Mouse (Mus musculus): ENCODE data around the gene Glipr1l1.
"Not testable (repeated sequence)": the region's sequence is repeated elsewhere in the genome, so short reads cannot be mapped to it uniquely, and the experiment has no call there.

The Glipr1l1 gene

GRCm38 (mm10) chr10:112059702-112060582, at the start of gene Glipr1l1:
Gene Glipr1l1, plus strand, starts transcription at chr10:112060189.
- peak; percentile 88 for DNase-seq (ENCODE audit: low spot score)

DNA sequence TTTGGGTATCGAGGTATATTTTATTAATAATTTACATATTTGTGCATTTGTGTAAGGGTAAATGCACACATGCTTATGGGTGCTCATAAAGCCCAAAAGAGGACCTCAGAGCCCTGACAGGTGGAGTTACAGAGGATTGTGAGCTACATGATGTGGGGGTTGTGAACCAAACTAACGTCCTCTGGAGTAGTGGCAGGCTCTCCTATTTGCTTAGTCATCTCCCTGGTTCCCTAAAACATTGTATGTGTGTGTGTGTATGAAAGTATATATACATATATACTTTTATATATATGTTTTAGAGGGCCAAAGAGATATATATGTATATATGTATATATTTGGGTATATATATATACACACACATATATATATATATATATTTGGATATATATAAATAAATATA, 36.4 kb upstream of the Glipr1l1 start:
- no peak for DNase-seq (ENCODE audit: low spot score)

DNA sequence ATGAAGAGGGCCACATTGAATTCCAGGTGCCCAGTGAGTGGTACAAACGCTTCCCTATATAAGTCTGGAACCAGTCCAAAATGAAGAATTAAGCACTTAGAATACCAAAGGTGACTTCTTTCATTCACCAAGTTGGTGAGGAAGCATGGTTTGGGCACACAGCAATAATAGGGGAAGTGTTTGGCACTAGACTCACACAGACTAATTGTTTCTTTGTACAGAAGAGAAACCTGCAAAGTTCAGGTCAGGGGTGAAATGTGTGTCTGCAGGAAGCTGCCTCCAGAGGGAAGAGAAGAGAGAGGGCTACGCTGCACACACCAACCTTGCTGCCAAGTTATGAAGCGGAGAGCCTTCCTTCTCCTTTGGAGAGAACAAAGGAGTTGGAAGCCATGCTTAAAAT, 31.3 kb upstream of the Glipr1l1 start:
- not testable (repeated sequence) for DNase-seq (ENCODE audit: low spot score)

- not testable (repeated sequence) for DNase-seq (ENCODE audit: low spot score)
Observed at GRCm38 (mm10) chr10:112043523-112043922, 16.5 kb upstream of the Glipr1l1 start.

GRCm38 (mm10) chr10:112044283-112044682, 15.7 kb upstream of the Glipr1l1 start:
- DNase-seq (ENCODE audit: low spot score), result not testable (repeated sequence)

DNA sequence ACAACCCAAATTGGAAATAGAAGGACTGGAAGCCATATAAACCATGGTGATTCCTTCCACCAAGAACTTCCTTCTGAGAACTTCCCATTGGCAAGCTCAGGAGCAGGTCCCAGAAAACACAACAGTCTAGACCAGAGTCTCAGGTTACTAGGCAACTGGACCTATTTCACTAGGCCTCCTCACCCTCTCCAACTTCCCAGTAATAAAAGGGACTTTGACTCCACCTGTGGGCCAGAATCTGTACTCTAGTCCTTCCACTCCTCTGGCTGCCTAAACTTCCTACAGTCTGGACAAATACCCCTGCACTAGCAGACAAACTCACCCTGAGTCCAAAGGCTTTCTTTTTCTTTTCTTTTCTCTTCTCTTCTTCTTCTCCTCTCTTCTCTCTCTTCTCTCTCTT, 8.8 kb upstream of the Glipr1l1 start:
- no peak for DNase-seq (ENCODE audit: low spot score)

DNA sequence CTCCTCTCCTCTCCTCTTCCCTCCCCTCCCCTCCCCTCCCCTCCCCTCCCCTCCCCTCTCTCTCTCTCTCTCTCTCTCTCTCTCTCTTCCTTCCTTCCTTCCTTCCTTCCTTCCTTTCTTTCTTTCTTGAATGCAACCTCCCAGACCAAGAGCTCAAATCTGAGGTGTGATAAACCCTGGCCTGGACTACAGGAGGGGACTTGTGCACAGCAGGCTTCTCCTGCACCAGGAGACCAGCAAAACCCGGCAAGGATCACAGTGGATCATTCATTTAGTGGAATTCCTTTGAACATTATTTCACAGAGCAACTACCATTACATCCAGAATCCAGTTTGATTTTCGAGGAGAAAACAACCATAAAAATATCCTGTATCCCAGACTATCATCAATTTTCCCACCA, 8.0 kb upstream of the Glipr1l1 start:
- peak; percentile 38 for DNase-seq (ENCODE audit: low spot score)

- DNase-seq (ENCODE audit: low spot score), result not testable (repeated sequence)
Observed at GRCm38 (mm10) chr10:112060583-112060934, 570 bp downstream of the Glipr1l1 start.

DNA sequence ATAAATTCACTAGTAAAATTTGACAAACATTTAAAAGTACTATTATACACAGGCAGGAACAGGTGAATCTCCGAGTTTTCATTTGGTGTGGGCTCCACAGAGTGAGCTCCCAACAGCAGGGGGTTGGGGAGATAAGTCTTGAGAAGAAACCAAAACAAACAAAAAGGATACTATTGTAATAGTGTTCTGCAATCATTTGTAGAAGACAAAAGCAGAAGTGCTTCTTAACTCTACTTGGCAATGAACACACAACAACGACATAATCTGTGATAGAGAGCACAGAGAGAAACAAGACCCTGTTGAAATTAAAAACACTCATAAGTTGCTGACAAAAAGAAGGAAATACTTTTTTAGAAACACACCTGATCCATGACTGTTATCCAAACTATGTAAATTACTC, 20.1 kb downstream of the Glipr1l1 start:
- no peak for DNase-seq (ENCODE audit: low spot score)

- no peak for DNase-seq (ENCODE audit: low spot score)
Observed at GRCm38 (mm10) chr10:112083157-112083556, 23.2 kb downstream of the Glipr1l1 start, which contains the start of gene Glipr1l2. Gene Glipr1l2, plus strand, starts transcription at chr10:112083354.

DNA sequence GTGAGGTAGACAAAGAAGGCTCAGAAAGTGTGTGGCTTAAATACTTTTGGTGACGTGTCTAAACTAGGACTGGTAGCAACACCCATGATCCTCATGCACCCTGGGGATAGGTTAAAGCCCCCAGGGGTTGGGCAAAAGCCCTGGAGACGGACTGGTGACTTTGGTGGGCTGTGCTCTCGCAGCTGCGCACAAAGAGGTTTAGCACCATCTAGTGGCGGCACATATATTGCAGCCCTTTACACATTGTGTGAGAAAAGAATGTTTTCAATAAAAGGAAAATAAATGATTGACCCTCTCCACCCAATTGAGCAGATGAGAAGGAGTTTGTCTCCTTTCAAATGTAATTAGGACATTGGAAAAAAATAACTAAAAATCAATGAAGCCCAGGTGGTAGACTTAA, 45.8 kb downstream of the Glipr1l1 start:
- DNase-seq (ENCODE audit: low spot score), result peak; percentile 79

GRCm38 (mm10) chr10:112110401-112110800, 50.4 kb downstream of the Glipr1l1 start:
- DNase-seq (ENCODE audit: low spot score), result no peak

- DNase-seq (ENCODE audit: low spot score), result not testable (repeated sequence)
Observed at GRCm38 (mm10) chr10:112125090-112125489, 65.1 kb downstream of the Glipr1l1 start.

DNA sequence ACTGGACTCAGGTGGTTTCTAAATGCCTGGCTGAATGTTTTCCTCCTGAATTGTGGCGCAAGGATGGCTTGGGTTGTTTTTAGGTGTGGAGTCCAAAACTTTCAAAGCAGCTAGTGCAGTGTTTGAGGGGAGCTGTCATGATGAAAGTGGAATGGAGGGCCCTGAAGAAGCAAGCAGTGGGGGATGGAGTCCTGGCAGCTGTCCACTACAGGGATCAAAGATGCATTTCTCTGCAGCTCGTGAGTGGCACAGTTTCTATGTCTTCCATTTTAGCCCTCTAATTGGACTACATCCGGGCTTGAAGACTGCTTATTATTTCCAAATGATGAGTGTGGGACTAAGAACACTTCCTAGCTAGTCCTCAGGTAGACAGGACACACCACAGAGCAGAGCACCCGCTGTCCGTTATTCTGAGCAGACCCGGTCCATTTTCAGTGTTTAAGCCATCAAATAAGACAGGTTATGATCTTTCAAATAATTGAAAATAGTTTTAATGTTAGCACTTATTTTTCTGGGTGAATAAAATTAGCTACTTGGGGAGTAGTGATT, 67.8 kb downstream of the Glipr1l1 start:
- DNase-seq (ENCODE audit: low spot score), result not testable (repeated sequence)

Data from embryo, embryonic 10.5 days (tissue).